Mouse (Mus musculus) lung, postnatal 25 days (tissue): ENCODE results near the gene Arl15.

Experiments
- DNase-seq: peaks from one replicate; pipeline ENCODE4 v3.0.0; 2022; ENCODE audit warnings: low spot score

Gene Arl15

GRCm38 (mm10) chr13:113871853-113872252 is 77.5 kb downstream of the Arl15 start:
- DNase-seq, result peak; percentile 38

GRCm38 (mm10) chr13:113875724-113876123 is 81.4 kb downstream of the Arl15 start:
- DNase-seq, result no peak

- DNase-seq, result peak; percentile 68
These were observed 83.1 kb downstream of the Arl15 start for GRCm38 (mm10) chr13:113877420-113877819.

- no peak for DNase-seq
These were observed 84.3 kb downstream of the Arl15 start for GRCm38 (mm10) chr13:113878571-113878970.

- no peak for DNase-seq
These were observed 85.5 kb downstream of the Arl15 start for GRCm38 (mm10) chr13:113879651-113880327.

- no peak for DNase-seq
These were observed 86.4 kb downstream of the Arl15 start for GRCm38 (mm10) chr13:113880564-113881171.

GRCm38 (mm10) chr13:113882959-113883358 is 88.7 kb downstream of the Arl15 start:
- DNase-seq, result no peak

- DNase-seq, result no peak
These were observed 92.8 kb downstream of the Arl15 start for GRCm38 (mm10) chr13:113887090-113887489.

- DNase-seq, result no peak
These were observed 93.8 kb downstream of the Arl15 start for GRCm38 (mm10) chr13:113888126-113888525.

GRCm38 (mm10) chr13:113888704-113889103 is 94.4 kb downstream of the Arl15 start:
- DNase-seq, result no peak

GRCm38 (mm10) chr13:113889140-113890055 is 95.1 kb downstream of the Arl15 start:
- no peak for DNase-seq

GRCm38 (mm10) chr13:113896684-113897083 is 102.4 kb downstream of the Arl15 start:
- DNase-seq, result no peak

- no peak for DNase-seq
These were observed 103.2 kb downstream of the Arl15 start for GRCm38 (mm10) chr13:113897498-113897897.

GRCm38 (mm10) chr13:113897951-113898350 is 103.6 kb downstream of the Arl15 start:
- peak; percentile 29 for DNase-seq

GRCm38 (mm10) chr13:113901001-113901545 is 106.8 kb downstream of the Arl15 start:
- DNase-seq, result no peak

GRCm38 (mm10) chr13:113903255-113903654 is 109.0 kb downstream of the Arl15 start:
- no peak for DNase-seq

- no peak for DNase-seq
These were observed 117.7 kb downstream of the Arl15 start for GRCm38 (mm10) chr13:113911986-113912519.

GRCm38 (mm10) chr13:113914551-113914971 is 120.3 kb downstream of the Arl15 start:
- DNase-seq, result no peak

GRCm38 (mm10) chr13:113915700-113916099 is 121.4 kb downstream of the Arl15 start:
- no peak for DNase-seq

GRCm38 (mm10) chr13:113916761-113917160 is 122.5 kb downstream of the Arl15 start:
- DNase-seq, result no peak

- DNase-seq, result no peak
These were observed 123.1 kb downstream of the Arl15 start for GRCm38 (mm10) chr13:113917376-113917775.

GRCm38 (mm10) chr13:113917868-113918411 is 123.6 kb downstream of the Arl15 start:
- DNase-seq, result no peak
